Mouse (Mus musculus) stomach, embryonic 14.5 days (tissue): ENCODE measurements around the gene Gm37240. TPM values are rescaled to one million over a fixed set of nuclear protein-coding genes. Genes with fewer than 3 reads are reported as not detected.
A peak's percentile ranks its signal among the peaks of the same experiment; 100 is the strongest.
"Not testable (repeated sequence)": the region's sequence is repeated elsewhere in the genome, so short reads cannot be mapped to it uniquely, and the experiment has no call there.

ENCODE experiments used
- ATAC-seq: fragments of 200-750 bp; cut with Nextera tagmentation; 2 replicates; pipeline ENCODE4 v1.8.0; 2017; ENCODE audit warnings: low read depth, moderate TSS enrichment; ENCODE audit not compliant: insufficient number of reproducible peaks, insufficient read depth, low FRiP score
- H3K27ac ChIP-seq: fragments of 300-500 bp; sonication (generic); 2 replicates; pipeline ENCODE4 v1.5.1; 2014; ENCODE audit warnings: mild to moderate bottlenecking, low read length, moderate library complexity, mixed read lengths
- H3K27me3 ChIP-seq: fragments of 300-500 bp; sonication (generic); 2 replicates; pipeline ENCODE4 v1.6.1; 2014; ENCODE audit warnings: low read length, control low read depth, mixed read lengths; ENCODE audit not compliant: control insufficient read depth, insufficient read depth
- H3K36me3 ChIP-seq: fragments of 300-500 bp; sonication (generic); 2 replicates; pipeline ENCODE4 v1.6.1; 2014; ENCODE audit warnings: mild to moderate bottlenecking, control low read depth, low read length, moderate library complexity, mixed read lengths; ENCODE audit not compliant: control insufficient read depth, insufficient read depth
- H3K4me1 ChIP-seq: fragments of 300-500 bp; sonication (generic); 2 replicates; pipeline ENCODE4 v1.6.1; 2014; ENCODE audit warnings: low read length, control low read depth, mixed read lengths; ENCODE audit not compliant: control insufficient read depth, insufficient read depth
- H3K4me2 ChIP-seq: fragments of 300-500 bp; sonication (generic); replicated peaks from 2 replicates; pipeline ENCODE4 v1.6.1; 2014; ENCODE audit warnings: low read depth, low read length, control low read depth
- H3K4me3 ChIP-seq: fragments of 300-500 bp; sonication (generic); 2 replicates; pipeline ENCODE4 v1.5.1; 2014; ENCODE audit warnings: low read depth, low read length, control low read depth
- H3K9ac ChIP-seq: fragments of 300-500 bp; sonication (generic); replicated peaks from 2 replicates; pipeline ENCODE4 v1.6.1; 2014; ENCODE audit warnings: low read depth, mild to moderate bottlenecking, control low read depth, low read length, moderate library complexity, mixed read lengths
- H3K9me3 ChIP-seq: fragments of 300-500 bp; sonication (generic); 2 replicates; pipeline ENCODE4 v1.6.1; 2016; ENCODE audit warnings: low read depth, low read length, control low read depth; ENCODE audit not compliant: control insufficient read depth
- WGBS: fragments of 180-500 bp; shearing (Covaris S2); extraction: QIAGEN DNeasy Blood & Tissue Kit; methylation state at CpG from one replicate; pipeline ENCODE4 v1.1.7; 2014; 5-methylcytosine and 5-hydroxymethylcytosine counted together
- polyA plus RNA-seq: library from polyadenylated mRNA; unstranded; fragments of >200 nt; fragmentation: Nextera tagmentation; extraction: Ambion mirVana; gene quantifications from 2 replicates; pipeline ENCODE4 v1.2.1, GENCODE M21; 2014

Gm37240 gene
- polyA plus RNA-seq, 1 experiment from 2014 or later, result 9.6 TPM

- Histone ChIP-seq H3K4me2 (peak within 1 kb of the TSS; percentile 78), H3K4me3 (peak within 1 kb of the TSS; percentile 88), H3K36me3 (no peaks in the 10 kb centered on the region), H3K9me3 (no peaks in the 10 kb centered on the region), H3K9ac (peak within 1 kb of the TSS; percentile 80), H3K27ac (peak within 1 kb of the TSS; percentile 94), H3K4me1 (peaks cover 20% of the 10 kb centered on the region; the same call in 1 of the 2 replicates), H3K27me3 (no peaks in the 10 kb centered on the region)
- WGBS, result 1% methylated on average over 70 of the region's 70 CpGs
- ATAC-seq, result peak; percentile 99
Observed at GRCm38 (mm10) chr3:84582023-84582912, 1305.0 kb downstream of the Gm37240 start, which contains the start of gene Arfip1. Gene Arfip1 (minus strand): TSS chr3:84582625.

GRCm38 (mm10) chr3:84581696-84582022 is 1305.7 kb downstream of the Gm37240 start:
- peak overlapping the region; percentile 80 for H3K9ac ChIP-seq
- H3K27me3 ChIP-seq, result no peaks in the 10 kb centered on the region
- no peaks in the 10 kb centered on the region for H3K9me3 ChIP-seq
- WGBS, result 0% methylated on average over 4 of the region's 4 CpGs
- peak overlapping the region; percentile 88 for H3K4me3 ChIP-seq
- no peak for ATAC-seq
- H3K4me2 ChIP-seq, result peak overlapping the region; percentile 78
- peaks cover 20% of the 10 kb centered on the region; the same call in 1 of the 2 replicates for H3K4me1 ChIP-seq
- H3K36me3 ChIP-seq, result no peaks in the 10 kb centered on the region
- H3K27ac ChIP-seq, result peak overlapping the region; percentile 94

- H3K27ac ChIP-seq, result no peak overlapping the region
- 26% methylated on average over 4 of the region's 4 CpGs for WGBS
- no peaks in the 10 kb centered on the region for H3K27me3 ChIP-seq
- peak overlapping the region; percentile 88 for H3K4me3 ChIP-seq
- no peaks in the 10 kb centered on the region for H3K9me3 ChIP-seq
- H3K36me3 ChIP-seq, result no peaks in the 10 kb centered on the region
- H3K9ac ChIP-seq, result no peak overlapping the region
- H3K4me1 ChIP-seq, result peaks cover 20% of the 10 kb centered on the region; the same call in 1 of the 2 replicates
- no peak for ATAC-seq
- H3K4me2 ChIP-seq, result peak overlapping the region; percentile 78
Observed at GRCm38 (mm10) chr3:84580716-84581115, 1306.6 kb downstream of the Gm37240 start.

- 87% methylated on average over 3 of the region's 3 CpGs for WGBS
- ATAC-seq, result no peak
Observed at GRCm38 (mm10) chr3:84570501-84570900, 1316.8 kb downstream of the Gm37240 start.

GRCm38 (mm10) chr3:84569587-84569986 is 1317.7 kb downstream of the Gm37240 start:
- H3K4me3 ChIP-seq, result no peak overlapping the region
- no peaks in the 10 kb centered on the region for H3K9me3 ChIP-seq
- H3K9ac ChIP-seq, result no peak overlapping the region
- no peak for ATAC-seq
- WGBS, result 70% methylated on average over 6 of the region's 6 CpGs
- no peak overlapping the region for H3K27ac ChIP-seq
- peaks cover 3% of the 10 kb centered on the region; the same call in 1 of the 2 replicates for H3K4me1 ChIP-seq
- H3K36me3 ChIP-seq, result no peaks in the 10 kb centered on the region
- no peak overlapping the region for H3K4me2 ChIP-seq
- no peaks in the 10 kb centered on the region for H3K27me3 ChIP-seq

More at GRCm38 (mm10) chr3:84570501-84570900, 1316.8 kb downstream of the Gm37240 start:
- Histone ChIP-seq H3K27ac (no peak overlapping the region), H3K9ac (no peak overlapping the region), H3K4me2 (no peak overlapping the region), H3K9me3 (no peaks in the 10 kb centered on the region), H3K4me3 (no peak overlapping the region), H3K4me1 (peaks cover 3% of the 10 kb centered on the region; the same call in 1 of the 2 replicates), H3K36me3 (no peaks in the 10 kb centered on the region), H3K27me3 (no peaks in the 10 kb centered on the region)

GRCm38 (mm10) chr3:84568540-84568939 is 1318.8 kb downstream of the Gm37240 start:
- H3K9me3 ChIP-seq, result no peaks in the 10 kb centered on the region
- H3K4me3 ChIP-seq, result no peak overlapping the region
- H3K9ac ChIP-seq, result no peak overlapping the region
- H3K27ac ChIP-seq, result no peak overlapping the region
- H3K4me2 ChIP-seq, result no peak overlapping the region
- ATAC-seq, result no peak
- 95% methylated on average over 6 of the region's 6 CpGs for WGBS
- H3K4me1 ChIP-seq, result peaks cover 3% of the 10 kb centered on the region; the same call in 1 of the 2 replicates
- no peaks in the 10 kb centered on the region for H3K27me3 ChIP-seq
- H3K36me3 ChIP-seq, result no peaks in the 10 kb centered on the region

- H3K9me3 ChIP-seq, result no peaks in the 10 kb centered on the region
Observed at GRCm38 (mm10) chr3:84563415-84563814, 1323.9 kb downstream of the Gm37240 start.

GRCm38 (mm10) chr3:84562911-84563310 is 1324.4 kb downstream of the Gm37240 start:
- not testable (repeated sequence) for H3K4me3 ChIP-seq

More at GRCm38 (mm10) chr3:84563415-84563814, 1323.9 kb downstream of the Gm37240 start:
- H3K4me2 ChIP-seq, result no peak overlapping the region
- no peaks in the 10 kb centered on the region for H3K27me3 ChIP-seq
- no peak overlapping the region for H3K27ac ChIP-seq
- no peak overlapping the region for H3K9ac ChIP-seq
- H3K36me3 ChIP-seq, result no peaks in the 10 kb centered on the region
- H3K4me3 ChIP-seq, result no peak overlapping the region
- no peaks in the 10 kb centered on the region for H3K4me1 ChIP-seq
- ATAC-seq, result no peak
- WGBS, result 83% methylated on average over 4 of the region's 4 CpGs

More at GRCm38 (mm10) chr3:84562911-84563310, 1324.4 kb downstream of the Gm37240 start:
- H3K4me2 ChIP-seq, H3K4me1 ChIP-seq, H3K36me3 ChIP-seq, ATAC-seq, H3K9me3 ChIP-seq, H3K27ac ChIP-seq, H3K9ac ChIP-seq, H3K27me3 ChIP-seq: not testable (repeated sequence)
- WGBS, result 100% methylated on average over 2 of the region's 2 CpGs
